Mouse (Mus musculus) stomach, postnatal 0 days (tissue): ENCODE measurements around the gene Rps9.
"Not testable (repeated sequence)": the region's sequence is repeated elsewhere in the genome, so short reads cannot be mapped to it uniquely, and the experiment has no call there.

ENCODE experiments used
- CTCF ChIP-seq: IDR thresholded peaks from 2 replicates; pipeline ENCODE4 v1.5.1; 2016; ENCODE audit warnings: antibody characterized with exemption, low read depth, mild to moderate bottlenecking, moderate library complexity
- EP300 ChIP-seq: optimal IDR thresholded peaks from 2 replicates; pipeline ENCODE3; 2016; ENCODE audit warnings: antibody characterized with exemption

DNA sequence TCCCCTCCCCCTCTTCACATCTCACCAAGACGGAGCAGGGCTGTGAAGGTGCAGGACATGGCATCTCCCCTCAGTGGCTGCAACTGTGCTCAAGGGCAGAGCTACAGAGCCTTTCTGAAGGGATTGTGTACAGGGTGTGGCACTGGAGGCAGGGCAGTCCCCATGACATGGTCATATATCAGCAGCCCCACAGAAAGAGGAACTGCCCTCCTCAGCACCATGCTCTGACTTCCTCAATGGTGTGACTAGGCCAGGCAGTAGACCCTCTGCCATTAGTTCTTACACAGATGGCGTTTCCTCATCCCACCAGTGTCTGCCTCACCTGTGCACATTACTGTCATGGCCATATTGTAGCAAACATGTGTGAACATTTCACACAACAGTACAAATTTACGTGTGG, 16.5 kb downstream of the Rps9 start, which contains the start of gene Pirb:
- TF ChIP-seq CTCF, EP300: not testable (repeated sequence)
